Mouse (Mus musculus) brain, embryonic 14.5 days (tissue): Measurements from ENCODE around the gene Il23a.

Experiments used
- CTCF ChIP-seq: fragments of 200-500 bp; IDR thresholded peaks from 2 replicates; pipeline ENCODE4 v1.5.1; 2012; ENCODE audit warnings: inconsistent platforms, mild to moderate bottlenecking, moderate library complexity, borderline replicate concordance; ENCODE audit not compliant: insufficient read depth, insufficient read length; ENCODE audit errors: extremely low read depth
- POLR2A ChIP-seq: fragments of 200-500 bp; IDR thresholded peaks from 2 replicates; pipeline ENCODE4 v1.6.1; 2012; ENCODE audit warnings: mild to moderate bottlenecking, inconsistent platforms, borderline replicate concordance; ENCODE audit not compliant: poor library complexity, insufficient read depth, insufficient read length, severe bottlenecking; ENCODE audit errors: extremely low read depth

- no peak for TF ChIP-seq CTCF
- no peak for TF ChIP-seq POLR2A
Observed at GRCm38 (mm10) chr10:128263393-128264310, 34.9 kb downstream of the Il23a start.
